Mouse (Mus musculus): ENCODE measurements at regions not wholly inside any gene's neighbourhood (a gene's known extent, or its start where the extent isn't known, plus 50 kb on each side); places are given as distances from the start of the nearest gene placed in this dataset.

DNA sequence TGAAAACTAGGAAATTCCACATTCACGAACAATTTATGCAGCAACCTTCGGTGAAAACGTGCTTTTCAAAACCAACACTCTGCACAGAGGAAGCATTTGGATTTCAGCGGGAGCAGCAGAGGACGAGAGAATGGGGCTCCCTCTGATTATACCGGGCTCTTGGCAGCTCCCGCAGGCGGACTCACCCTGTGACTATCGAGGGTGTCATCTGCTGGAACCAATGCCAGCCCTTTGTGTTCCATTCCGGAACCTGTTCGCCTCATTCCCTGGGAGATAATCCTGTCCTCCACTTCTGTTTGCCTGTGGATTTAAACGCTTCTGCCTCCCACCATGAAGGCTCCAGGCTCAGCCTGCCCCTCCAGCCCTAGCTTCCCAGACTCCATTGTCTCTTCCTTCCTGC is 77.1 kb downstream of the Utp18 start:
- DNase-seq: peak; percentile 48 to 59

GRCm38 (mm10) chr11:93807205-93807604 is 78.4 kb downstream of the Utp18 start:
- no peak for DNase-seq

- peak; percentile 77 for DNase-seq
Observed at GRCm38 (mm10) chr11:93771143-93771940, 114.2 kb downstream of the Utp18 start.

GRCm38 (mm10) chr11:93765961-93766360 is 119.6 kb downstream of the Utp18 start:
- DNase-seq: no peak

DNA sequence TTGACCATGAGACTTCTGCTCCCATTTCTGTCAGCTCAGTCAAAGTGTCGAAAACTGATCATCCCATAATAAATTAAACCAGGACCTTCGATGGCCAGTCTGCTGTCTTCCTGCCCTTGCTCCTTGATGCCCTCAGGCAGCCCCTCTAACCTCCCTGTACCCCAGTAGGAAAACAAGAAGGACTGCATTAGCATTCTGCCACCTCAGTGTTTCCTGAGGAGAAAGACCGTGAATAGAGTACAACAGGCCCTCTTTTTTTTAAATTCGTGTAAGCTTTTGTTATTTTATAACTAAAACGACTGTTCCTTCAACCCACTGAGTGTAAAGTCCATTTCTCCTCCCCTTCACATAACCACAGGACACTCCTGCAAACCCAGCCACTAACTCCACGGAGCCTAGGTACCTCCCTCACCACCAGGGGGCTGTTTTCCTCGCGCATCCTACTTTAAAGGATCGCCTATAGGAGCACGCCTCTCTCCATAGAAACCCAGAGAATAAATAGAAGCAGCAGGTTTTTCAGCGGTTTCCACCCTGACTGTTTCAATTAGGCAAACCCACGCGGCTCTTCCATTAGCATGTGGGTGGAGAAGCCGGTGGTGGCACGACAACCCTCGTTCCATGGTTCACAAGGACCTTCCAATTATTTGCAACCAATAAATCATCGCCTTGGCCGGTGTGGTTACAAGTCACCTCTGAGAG is 122.6 kb downstream of the Utp18 start:
- peak; percentile 75 to 77 for DNase-seq

- DNase-seq: no peak
Observed at GRCm38 (mm10) chr11:93757825-93758224, 127.7 kb downstream of the Utp18 start.

DNA sequence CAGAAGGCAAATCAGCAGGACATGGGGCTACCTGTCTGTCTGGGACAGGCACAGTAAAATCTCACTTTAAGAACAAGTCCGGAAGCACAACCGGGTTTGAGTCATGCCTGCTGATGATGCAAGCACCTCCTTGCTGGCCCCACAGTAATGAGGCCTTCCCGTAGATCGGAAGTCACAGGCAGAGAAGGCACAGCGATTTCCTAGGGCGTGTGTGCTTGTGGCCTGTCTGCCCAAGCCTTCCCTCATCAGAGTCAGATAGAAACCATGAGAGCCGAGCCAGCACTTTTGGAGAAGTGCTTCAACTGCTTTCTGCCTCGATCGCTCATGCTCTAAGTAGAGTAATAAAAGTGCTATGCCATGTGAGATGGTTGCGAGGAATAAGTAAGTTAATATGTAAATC is 148.9 kb downstream of the Utp18 start:
- no peak for DNase-seq

DNA sequence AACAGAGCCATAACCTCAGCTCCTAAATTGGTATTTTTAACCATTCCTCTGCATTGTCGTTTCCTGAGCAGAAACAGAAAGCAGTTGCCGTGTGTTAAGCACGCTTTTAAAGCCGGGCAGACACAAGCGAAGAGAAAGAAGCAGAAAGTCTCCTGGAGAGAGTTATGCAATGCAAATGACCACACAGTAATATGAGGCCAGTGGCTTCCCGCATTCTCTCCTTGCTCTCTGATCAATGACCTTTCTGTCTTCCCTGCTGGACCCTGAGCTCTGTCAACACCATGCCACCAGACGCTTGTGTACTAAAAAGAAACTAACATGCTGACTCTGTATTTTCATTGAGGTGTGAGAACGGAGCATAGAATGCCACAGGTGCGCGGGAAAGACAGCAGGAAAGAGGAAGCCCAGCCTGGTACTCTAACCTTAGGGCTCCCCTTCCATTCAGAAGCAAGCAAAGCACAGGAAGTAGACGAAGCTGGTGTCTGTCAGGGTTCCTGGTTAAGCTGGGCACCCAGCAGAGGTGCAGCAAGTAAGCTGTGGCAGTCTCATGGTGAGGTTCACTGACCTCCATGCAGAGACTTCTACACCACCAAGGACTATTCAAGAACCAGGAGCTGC is 151.9 kb downstream of the Utp18 start:
- no peak for DNase-seq

DNA sequence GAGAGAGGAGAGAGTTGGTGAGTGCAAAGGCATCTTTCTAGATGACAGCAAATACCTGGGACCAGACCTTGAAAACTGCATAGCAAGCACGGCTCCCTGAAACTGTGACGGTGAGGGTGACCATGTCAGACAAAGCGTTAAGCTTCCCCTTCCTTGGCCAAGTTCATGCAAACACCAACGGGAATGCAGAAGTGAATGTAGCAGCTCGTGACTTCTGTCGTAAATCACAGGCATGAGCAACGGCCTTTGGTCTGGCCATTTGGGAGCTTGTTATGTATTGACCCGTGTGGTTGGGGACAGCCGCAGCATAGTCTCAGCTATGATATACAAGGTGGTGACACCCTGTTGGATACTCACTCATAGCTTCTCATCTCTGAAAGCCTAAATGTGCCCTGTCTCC is 156.4 kb downstream of the Utp18 start:
- DNase-seq: no peak

DNA sequence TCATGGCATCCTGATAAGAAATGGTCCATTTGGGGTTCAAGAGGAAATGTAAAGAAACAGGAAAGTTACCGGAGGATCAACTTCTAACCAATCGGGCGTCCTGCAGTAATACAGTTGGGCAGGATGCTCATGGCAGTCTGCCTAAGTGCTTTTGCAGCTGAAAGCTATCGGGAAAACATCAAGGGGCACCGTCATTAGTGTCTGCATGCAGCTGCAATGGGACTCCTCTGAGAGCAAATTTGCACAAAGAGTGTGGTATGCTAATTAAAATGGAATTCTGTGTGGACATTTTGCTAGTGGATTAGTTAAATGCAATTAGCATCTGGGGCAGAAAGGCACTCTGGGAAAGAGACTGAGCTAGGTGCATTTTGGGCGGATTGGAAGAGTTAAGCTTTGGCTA is 160.3 kb downstream of the Utp18 start:
- no peak for DNase-seq

GRCm38 (mm10) chr11:93719141-93719540 is 166.4 kb downstream of the Utp18 start:
- no peak for DNase-seq

DNA sequence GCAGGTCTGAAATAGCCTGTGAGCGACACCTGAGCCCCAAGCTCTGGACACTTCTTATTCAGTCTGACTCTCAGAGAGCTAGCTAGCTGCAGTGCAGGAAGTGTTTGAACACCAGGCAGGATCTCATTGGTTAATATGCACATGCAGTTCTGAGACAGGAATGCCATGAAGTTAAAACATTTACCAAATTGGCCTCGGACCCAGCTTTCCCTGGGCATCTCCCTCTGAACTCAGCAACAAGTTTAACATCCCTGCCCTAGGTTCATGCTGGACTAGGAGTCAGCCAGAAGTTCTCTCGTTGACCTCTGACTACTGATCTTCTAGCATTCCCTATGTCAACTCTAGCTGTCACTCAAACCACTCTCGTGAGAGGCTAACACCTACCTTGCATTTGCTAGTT is 175.9 kb downstream of the Utp18 start:
- DNase-seq: no peak

GRCm38 (mm10) chr11:93696982-93697541 is 188.5 kb downstream of the Utp18 start:
- DNase-seq: no peak

DNA sequence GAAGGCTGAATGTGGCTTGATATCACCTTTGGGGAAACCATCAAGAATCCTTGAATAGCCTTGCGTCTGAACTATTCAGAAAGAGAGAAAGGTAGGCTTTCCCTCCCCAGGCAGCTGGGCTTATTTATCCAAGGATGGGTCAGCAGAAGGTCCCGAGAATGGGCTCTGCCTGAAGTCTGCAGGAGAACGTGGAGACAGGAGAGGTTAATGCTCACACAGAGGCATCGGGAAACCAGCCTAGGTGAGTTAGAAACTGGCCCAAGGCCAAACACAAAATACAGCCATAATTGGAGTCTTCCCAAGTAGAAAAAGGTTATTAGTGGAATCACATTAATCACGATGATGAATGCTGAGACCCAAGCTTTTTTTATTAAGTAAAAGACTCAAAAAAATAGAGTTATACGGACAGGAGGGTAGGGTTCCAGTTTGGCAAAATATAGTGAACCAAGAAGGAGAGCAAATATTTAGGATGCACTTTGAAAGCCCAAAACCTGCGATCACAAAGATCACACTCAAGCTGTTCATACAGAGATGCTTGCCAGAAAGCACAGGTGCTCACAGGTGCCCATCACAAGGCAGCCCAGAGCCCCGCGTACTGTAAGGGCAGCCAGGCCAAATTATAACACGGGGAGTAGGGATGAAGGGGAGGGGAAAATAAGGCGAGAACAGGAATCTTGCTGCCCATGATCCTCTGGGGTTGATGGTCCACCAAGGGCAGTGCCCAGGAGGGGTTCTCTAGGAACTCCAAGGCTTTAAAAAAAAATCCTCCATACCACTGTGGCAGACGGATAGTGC is 189.3 kb downstream of the Utp18 start:
- peak; percentile 83 to 86 for DNase-seq

GRCm38 (mm10) chr11:93683691-93684090 is 201.9 kb downstream of the Utp18 start:
- no peak for DNase-seq

DNA sequence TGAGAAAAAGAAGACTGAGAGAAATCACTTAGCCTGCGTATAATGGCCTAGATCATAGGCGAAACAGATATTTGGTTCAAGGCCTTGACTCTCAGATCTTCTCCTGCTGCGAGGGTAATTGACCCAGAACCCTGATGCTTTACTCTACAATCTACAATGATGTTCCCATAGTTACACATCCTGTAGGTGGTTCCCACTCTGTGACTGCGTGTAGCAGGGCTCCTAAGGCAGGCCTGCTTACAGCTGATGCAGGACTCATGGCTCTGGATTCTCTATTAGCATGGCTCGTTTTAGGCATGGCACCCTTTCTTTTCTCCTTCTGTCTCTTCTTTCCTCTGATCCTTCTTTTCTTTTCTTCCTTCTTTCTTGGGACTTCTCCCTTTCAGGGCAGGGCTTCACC is 209.3 kb downstream of the Utp18 start:
- no peak for DNase-seq

DNA sequence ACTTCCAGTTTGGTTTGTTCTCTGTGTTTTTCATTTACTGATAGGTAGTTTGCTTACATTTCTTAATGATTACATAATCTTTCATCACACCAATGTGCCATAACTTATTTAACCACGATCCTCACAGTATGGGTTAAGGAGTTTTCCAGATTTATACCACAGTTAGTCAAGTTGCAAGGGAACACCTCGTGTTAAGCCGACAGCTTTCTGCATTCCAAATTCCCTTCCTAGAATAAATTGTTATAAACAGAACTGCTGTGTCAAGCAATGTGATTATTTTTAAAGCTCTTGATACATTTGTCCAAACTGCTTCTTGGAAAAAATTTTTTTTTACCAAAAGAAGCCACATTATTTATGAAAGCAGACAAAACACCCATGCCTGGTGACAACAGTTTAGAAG is 213.5 kb downstream of the Utp18 start:
- DNase-seq: no peak

GRCm38 (mm10) chr11:93661657-93662056 is 223.9 kb downstream of the Utp18 start:
- DNase-seq: no peak

- no peak for DNase-seq
Observed at GRCm38 (mm10) chr11:93660379-93660778, 225.2 kb downstream of the Utp18 start.

DNA sequence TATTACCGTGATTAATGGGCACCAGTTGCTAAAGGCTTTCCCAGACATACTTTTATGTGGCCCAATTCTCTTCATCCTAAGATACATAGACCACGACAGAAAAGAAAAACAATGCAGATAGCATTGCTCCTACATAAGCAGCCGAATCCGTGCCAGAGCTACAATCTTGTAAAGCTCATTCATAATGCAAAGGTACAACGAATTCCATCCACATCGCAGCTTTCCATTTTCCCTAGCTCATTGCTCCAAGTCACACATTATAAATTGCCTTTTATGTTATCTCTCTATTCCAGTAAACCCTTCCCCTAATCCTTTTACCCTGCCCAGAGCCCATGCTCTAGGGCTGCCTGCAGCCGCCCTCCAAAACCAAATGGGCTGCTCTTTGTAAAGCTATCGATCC is 226.8 kb downstream of the Utp18 start:
- DNase-seq: no peak

GRCm38 (mm10) chr11:93655602-93656239 is 229.8 kb downstream of the Utp18 start:
- DNase-seq: no peak

- peak; percentile 36 to 44 for DNase-seq
Observed at GRCm38 (mm10) chr11:93653401-93653800, 232.2 kb downstream of the Utp18 start.
